Mouse (Mus musculus) forebrain, embryonic 15.5 days (tissue): Measurements from ENCODE around the gene Fam20c. TPM values are rescaled to one million over a fixed set of nuclear protein-coding genes. Genes with fewer than 3 reads are reported as not detected.

Experiments
- ATAC-seq: fragments of 200-750 bp; cut with Nextera tagmentation; replicated peaks from 2 replicates; pipeline ENCODE4 v1.8.0; 2017; ENCODE audit warnings: mild to moderate bottlenecking, moderate TSS enrichment, moderate library complexity
- H3K27ac ChIP-seq: fragments of 300-500 bp; sonication (generic); replicated peaks from 2 replicates; pipeline ENCODE4 v1.5.1; 2015; ENCODE audit warnings: mild to moderate bottlenecking, inconsistent platforms
- H3K27me3 ChIP-seq: fragments of 300-500 bp; sonication (generic); 2 replicates; pipeline ENCODE4 v1.6.1; 2015; ENCODE audit warnings: inconsistent platforms
- H3K36me3 ChIP-seq: fragments of 300-500 bp; sonication (generic); 2 replicates; pipeline ENCODE4 v1.6.1; 2015; ENCODE audit warnings: mild to moderate bottlenecking, inconsistent platforms
- H3K4me1 ChIP-seq: fragments of 300-500 bp; sonication (generic); 2 replicates; pipeline ENCODE4 v1.6.1; 2015; ENCODE audit warnings: inconsistent platforms
- H3K4me2 ChIP-seq: fragments of 300-500 bp; sonication (generic); replicated peaks from 2 replicates; pipeline ENCODE4 v1.6.1; 2015; ENCODE audit warnings: mild to moderate bottlenecking, inconsistent platforms
- H3K4me3 ChIP-seq: fragments of 300-500 bp; sonication (generic); 2 replicates; pipeline ENCODE4 v1.5.1; 2015; ENCODE audit warnings: mild to moderate bottlenecking, inconsistent platforms
- H3K9ac ChIP-seq: fragments of 300-500 bp; sonication (generic); replicated peaks from 2 replicates; pipeline ENCODE4 v1.6.1; 2015; ENCODE audit warnings: mild to moderate bottlenecking, inconsistent platforms
- H3K9me3 ChIP-seq: fragments of 300-500 bp; sonication (generic); 2 replicates; pipeline ENCODE4 v1.6.1; 2016; ENCODE audit warnings: inconsistent platforms
- WGBS: fragments of 180-500 bp; shearing (Covaris S2); methylation state at CpG from one replicate; pipeline ENCODE4 v1.1.7; 2015; ENCODE audit warnings: mixed read lengths; 5-methylcytosine and 5-hydroxymethylcytosine counted together
- polyA plus RNA-seq: library from polyadenylated mRNA; unstranded; fragments of >200 nt; fragmentation: Nextera tagmentation; extraction: Ambion mirVana; gene quantifications from 2 replicates; pipeline ENCODE4 v1.2.1, GENCODE M21; 2015

Gene Fam20c
- polyA plus RNA-seq, 1 experiment from 2014 or later, result 43.7 TPM

DNA sequence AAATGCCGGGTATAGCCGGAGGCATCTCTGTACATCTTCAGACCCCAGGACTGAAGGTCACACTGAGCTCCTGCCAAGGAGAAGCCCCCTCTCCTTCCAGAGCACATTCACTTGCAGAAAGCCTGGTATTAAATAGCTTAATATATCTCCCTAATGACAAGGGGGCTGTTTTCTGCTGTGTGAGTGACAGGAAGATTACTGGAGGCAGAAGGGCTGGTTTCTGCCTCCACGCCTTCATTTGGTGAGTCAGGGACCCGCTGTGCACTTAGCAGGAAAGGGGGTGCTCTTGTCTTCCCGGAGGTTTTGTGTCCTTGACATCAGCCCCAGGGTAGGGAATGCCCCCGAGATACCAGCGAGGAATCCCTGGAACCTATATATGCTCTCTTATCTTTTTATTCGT lies 28.9 kb downstream of the Fam20c start:
- Histone ChIP-seq H3K4me3 (no peak overlapping the region), H3K4me1 (peaks cover 27% of the 10 kb centered on the region), H3K36me3 (peaks cover 8% of the 10 kb centered on the region; the same call in 1 of the 2 replicates), H3K4me2 (no peak overlapping the region), H3K27me3 (no peaks in the 10 kb centered on the region), H3K9ac (no peak overlapping the region), H3K27ac (peak overlapping the region; percentile 53), H3K9me3 (no peaks in the 10 kb centered on the region)
- ATAC-seq, result 0 out of 2 replicates have a peak, but pooled peaks have one; percentile 11
- 74% methylated on average over 8 of the region's 8 CpGs for WGBS

DNA sequence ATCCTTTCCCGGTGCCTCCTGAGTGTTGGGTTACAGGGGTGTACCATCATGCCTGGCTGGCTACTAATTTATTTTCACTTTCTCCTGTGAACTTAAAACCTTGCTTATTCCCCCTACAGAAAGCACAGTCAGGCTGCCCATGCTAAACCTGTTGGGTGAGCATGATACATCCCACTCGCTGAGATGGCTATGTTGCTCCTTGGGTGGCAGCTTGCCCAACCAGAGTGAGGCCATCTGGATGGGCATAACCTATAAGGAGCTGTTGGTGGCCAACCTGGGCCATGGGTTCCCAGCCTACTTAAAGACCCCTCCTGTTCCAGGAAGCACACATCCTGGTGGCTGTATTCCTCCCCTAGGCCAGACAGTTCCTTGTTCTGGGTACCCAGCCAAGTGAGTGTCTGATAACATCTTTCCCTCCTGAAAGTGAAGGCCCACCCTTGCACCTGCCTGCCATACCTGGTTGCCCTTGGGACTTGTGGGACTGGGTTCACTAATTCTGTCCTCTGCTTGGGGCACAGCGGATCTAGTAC lies 31.7 kb downstream of the Fam20c start:
- H3K9me3 ChIP-seq, result no peaks in the 10 kb centered on the region
- H3K27ac ChIP-seq, result no peak overlapping the region
- H3K9ac ChIP-seq, result no peak overlapping the region
- ATAC-seq, result no peak
- H3K36me3 ChIP-seq, result peaks cover 8% of the 10 kb centered on the region; the same call in 1 of the 2 replicates
- 95% methylated on average over 3 of the region's 3 CpGs for WGBS
- no peak overlapping the region for H3K4me3 ChIP-seq
- no peak overlapping the region for H3K4me2 ChIP-seq
- H3K4me1 ChIP-seq, result peaks cover 19% of the 10 kb centered on the region; the same call in 1 of the 2 replicates
- no peaks in the 10 kb centered on the region for H3K27me3 ChIP-seq

DNA sequence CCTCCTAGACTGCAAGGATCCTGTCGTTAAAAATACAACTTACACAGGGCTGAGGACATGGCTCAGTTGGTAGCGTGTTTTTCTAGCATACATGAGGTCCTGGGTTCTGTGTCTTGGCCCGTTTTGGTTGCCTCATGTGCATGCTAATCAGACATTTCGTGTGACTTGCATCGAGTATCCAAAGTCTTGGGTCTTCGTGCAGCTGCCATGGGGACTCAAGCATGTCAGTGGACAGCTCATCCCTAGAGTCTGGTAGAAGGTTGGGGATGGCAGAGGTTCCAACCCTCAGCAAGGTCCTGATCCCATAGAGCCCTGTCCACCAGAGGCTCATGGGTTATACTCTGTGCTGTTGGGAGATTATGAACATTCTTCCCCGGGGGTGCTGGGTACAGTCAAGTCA lies 33.3 kb downstream of the Fam20c start:
- peaks cover 14% of the 10 kb centered on the region; the same call in 1 of the 2 replicates for H3K4me1 ChIP-seq
- H3K27ac ChIP-seq, result no peak overlapping the region
- 96% methylated on average over 7 of the region's 7 CpGs for WGBS
- no peak for ATAC-seq
- no peaks in the 10 kb centered on the region for H3K9me3 ChIP-seq
- H3K9ac ChIP-seq, result no peak overlapping the region
- H3K4me2 ChIP-seq, result no peak overlapping the region
- H3K36me3 ChIP-seq, result peaks cover 15% of the 10 kb centered on the region; the same call in 1 of the 2 replicates
- no peaks in the 10 kb centered on the region for H3K27me3 ChIP-seq
- no peak overlapping the region for H3K4me3 ChIP-seq

DNA sequence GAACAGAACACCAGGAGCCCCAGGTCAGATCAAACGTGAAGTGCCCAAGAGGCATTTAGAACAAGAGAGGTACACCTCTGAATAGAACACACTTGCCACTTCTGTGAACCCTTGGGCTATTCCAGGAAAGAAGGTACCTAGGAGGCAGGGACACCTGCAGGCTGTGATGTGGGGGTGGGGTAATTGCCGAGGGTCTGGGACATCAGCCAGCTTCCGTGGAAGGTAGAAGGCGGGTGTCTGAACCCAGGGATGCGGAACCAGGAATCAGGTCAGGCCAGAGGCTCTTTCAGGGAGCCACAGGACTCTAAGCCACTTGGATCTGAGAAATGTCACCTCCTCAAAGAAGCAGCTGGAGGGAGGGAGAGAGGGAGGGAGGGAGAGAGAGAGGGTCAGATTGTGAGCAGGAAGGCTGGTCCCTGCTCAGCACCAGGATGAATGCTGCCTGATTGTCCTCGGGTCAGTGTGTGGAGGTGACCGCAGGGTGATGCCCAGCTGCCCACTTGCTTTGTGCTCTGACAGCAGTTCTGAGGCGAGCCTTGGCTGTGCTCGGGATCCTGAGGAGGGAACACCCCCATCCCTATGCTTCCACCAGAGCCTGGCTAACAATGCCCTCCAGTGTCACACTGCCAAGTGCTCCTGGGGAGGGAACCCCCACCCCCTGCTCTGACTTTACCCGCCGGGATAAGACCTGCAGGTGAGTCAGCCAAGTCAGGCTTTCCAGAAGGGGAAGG lies 34.3 kb downstream of the Fam20c start:
- 45% methylated on average over 11 of the region's 11 CpGs for whole genome bisulfite sequencing
- H3K4me2 ChIP-seq, result no peak overlapping the region
- ATAC-seq, result no peak

DNA sequence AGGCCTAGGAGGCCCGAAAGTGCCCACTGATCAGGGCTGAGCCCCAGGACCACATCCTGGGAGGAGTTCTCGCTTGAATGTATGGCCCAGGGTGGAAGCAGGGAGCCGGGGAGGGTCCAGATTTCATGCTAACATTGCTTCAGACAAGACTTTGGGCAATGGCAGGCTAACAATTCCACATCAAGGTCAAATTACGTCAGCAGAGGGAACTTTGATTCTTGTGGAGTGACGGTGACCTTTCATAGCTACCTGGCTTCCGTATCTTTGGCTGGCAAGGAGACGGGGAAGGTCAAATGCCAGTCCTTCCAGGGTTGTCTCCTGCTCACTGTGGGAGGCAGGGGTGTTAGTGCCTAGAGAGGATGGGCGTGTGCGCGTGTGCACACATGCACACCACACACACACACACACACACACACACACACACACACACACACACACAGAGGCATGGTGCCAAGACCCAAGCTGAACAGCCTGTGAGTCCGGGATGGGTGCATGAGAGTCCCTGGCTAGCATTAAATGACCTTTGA lies 36.7 kb downstream of the Fam20c start:
- peaks cover 10% of the 10 kb centered on the region; the same call in 1 of the 2 replicates for H3K4me1 ChIP-seq
- H3K27me3 ChIP-seq, result no peaks in the 10 kb centered on the region
- H3K9ac ChIP-seq, result no peak overlapping the region
- H3K4me2 ChIP-seq, result no peak overlapping the region
- H3K27ac ChIP-seq, result no peak overlapping the region
- WGBS, result 90% methylated on average over 11 of the region's 11 CpGs
- no peak overlapping the region for H3K4me3 ChIP-seq
- ATAC-seq, result no peak
- H3K36me3 ChIP-seq, result peaks cover 47% of the 10 kb centered on the region
- H3K9me3 ChIP-seq, result no peaks in the 10 kb centered on the region

More for the DNA sequence above, 34.3 kb downstream of the Fam20c start:
- H3K4me1 ChIP-seq, result peaks cover 10% of the 10 kb centered on the region; the same call in 1 of the 2 replicates
- no peaks in the 10 kb centered on the region for H3K27me3 ChIP-seq
- no peaks in the 10 kb centered on the region for H3K9me3 ChIP-seq
- H3K4me3 ChIP-seq, result no peak overlapping the region
- no peak overlapping the region for H3K27ac ChIP-seq
- no peak overlapping the region for H3K9ac ChIP-seq
- H3K36me3 ChIP-seq, result peaks cover 24% of the 10 kb centered on the region

DNA sequence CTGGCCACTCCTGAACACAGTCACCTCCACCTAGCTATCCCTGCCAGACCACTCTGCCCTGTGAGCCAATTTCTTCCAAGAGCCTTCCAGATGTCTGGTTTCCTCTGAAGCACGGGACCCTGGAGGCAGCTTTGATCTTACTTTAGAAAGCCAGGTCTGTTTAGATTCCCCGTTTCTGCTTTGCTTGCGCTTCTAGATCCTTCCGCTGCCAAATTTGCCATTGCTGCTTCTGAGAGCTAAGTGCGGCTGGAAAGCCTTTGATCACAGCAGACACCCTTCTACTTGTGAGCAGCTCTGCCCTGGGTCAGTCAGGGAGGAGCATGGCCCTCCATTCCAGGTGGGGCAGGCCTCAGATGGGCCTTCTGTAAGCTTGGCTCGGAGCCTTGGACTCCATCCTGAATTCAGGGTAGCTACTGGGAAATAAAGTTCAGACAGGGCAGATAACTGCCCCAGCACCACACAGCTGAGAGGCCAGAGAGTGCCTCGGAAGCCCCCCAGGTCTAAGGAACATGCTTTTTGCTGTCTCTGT lies 47.3 kb downstream of the Fam20c start:
- Histone ChIP-seq H3K4me1 (0 out of 2 replicates have a peak, but pooled peaks cover 10% of the 10 kb centered on the region), H3K4me3 (no peak overlapping the region), H3K27ac (no peak overlapping the region), H3K9me3 (no peaks in the 10 kb centered on the region), H3K9ac (no peak overlapping the region), H3K4me2 (no peak overlapping the region), H3K36me3 (peaks cover 36% of the 10 kb centered on the region), H3K27me3 (no peaks in the 10 kb centered on the region)
- ATAC-seq, result no peak
- 76% methylated on average over 7 of the region's 7 CpGs for WGBS

DNA sequence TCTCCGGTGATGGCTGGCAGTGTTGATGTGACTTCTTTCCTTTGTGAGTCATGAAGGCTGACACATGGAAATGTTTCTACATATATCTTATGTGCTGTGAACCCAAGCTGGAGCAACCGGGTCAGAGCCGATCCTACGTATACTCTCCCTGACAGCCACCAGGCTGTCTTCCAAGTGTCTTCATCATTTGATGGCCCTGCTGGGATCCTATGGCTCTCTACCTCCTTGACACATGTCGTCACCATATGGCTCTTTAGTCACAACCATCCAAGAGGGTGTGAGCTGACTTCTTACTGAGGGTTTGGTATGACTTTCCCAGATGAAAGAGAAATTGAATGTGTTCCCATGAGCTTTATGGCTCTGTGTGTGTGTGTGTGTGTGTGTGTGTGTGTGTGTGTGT lies 50.0 kb downstream of the Fam20c start:
- ATAC-seq, result no peak; the same call in 1 of the 2 replicates

DNA sequence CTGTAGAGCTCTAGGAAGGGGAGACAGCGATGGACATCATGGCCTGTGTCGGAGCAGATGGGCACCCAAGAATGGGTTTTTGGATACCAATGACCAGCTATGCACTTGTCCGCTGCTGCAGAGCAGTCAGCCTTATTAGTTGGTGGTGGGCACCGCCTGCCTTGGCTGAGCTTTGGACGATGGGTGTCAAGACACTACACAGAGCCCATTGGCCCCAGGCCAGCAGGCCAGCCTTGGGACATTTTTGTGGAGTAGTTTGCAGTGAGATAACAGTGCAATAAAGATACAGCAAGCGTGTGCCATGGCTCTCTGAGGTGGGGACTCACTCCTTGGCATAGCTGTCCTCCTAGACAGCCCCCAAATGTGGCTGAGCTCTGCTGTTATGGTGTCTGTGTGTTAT lies 55.5 kb downstream of the Fam20c start:
- no peaks in the 10 kb centered on the region for H3K27me3 ChIP-seq
- WGBS, result 96% methylated on average over 6 of the region's 6 CpGs
- no peak for ATAC-seq
- H3K4me3 ChIP-seq, result no peak overlapping the region
- no peaks in the 10 kb centered on the region for H3K4me1 ChIP-seq
- H3K36me3 ChIP-seq, result peaks cover 42% of the 10 kb centered on the region
- H3K9me3 ChIP-seq, result no peaks in the 10 kb centered on the region
- H3K4me2 ChIP-seq, result no peak overlapping the region
- no peak overlapping the region for H3K9ac ChIP-seq
- H3K27ac ChIP-seq, result no peak overlapping the region

More for the DNA sequence above, 50.0 kb downstream of the Fam20c start:
- H3K36me3 ChIP-seq, result peaks cover 34% of the 10 kb centered on the region
- H3K4me2 ChIP-seq, result no peak overlapping the region
- no peaks in the 10 kb centered on the region for H3K27me3 ChIP-seq
- 0 out of 2 replicates have a peak, but pooled peaks cover 10% of the 10 kb centered on the region for H3K4me1 ChIP-seq
- no peak overlapping the region for H3K4me3 ChIP-seq
- H3K9ac ChIP-seq, result no peak overlapping the region
- 0 out of 2 replicates have a peak overlapping the region, but pooled peaks have one; percentile 31 for H3K27ac ChIP-seq
- H3K9me3 ChIP-seq, result no peaks in the 10 kb centered on the region
- WGBS, result 65% methylated on average over 5 of the region's 5 CpGs

DNA sequence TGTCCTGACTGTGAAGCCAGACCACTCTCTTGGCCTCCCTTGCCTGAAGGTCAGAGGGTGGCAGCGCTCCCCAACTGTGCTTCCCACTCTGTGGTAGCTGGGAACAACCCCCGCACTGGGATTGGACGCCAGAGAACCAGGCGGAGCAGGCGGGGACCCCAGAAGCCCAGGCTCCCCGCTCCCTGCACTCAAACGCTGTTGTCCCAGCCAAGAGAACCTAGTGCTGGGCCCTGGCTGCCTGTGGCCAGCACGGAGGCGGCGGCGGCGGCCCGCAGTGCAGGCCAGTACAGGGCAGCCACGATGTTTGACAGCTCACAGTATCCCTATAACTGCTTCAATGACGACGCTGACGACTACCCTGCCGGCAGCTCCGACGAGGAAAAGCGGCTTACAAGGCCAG lies 65.5 kb downstream of the Fam20c start, which contains the start of gene Gm5294:
Gene Gm5294 (plus strand): TSS at position 301 of the 400 bp plus-strand sequence.
- H3K4me3 ChIP-seq, result peak within 1 kb of the TSS; percentile 25
- no peak within 1 kb of the TSS for H3K27ac ChIP-seq
- peaks cover 8% of the 10 kb centered on the region for H3K4me1 ChIP-seq
- no peaks in the 10 kb centered on the region for H3K36me3 ChIP-seq
- peak within 1 kb of the TSS; percentile 37 for H3K4me2 ChIP-seq
- 9% methylated on average over 21 of the region's 21 CpGs for WGBS
- H3K9ac ChIP-seq, result 0 out of 2 replicates have a peak within 1 kb of the TSS, but pooled peaks have one; percentile 2
- no peaks in the 10 kb centered on the region for H3K9me3 ChIP-seq
- no peak for ATAC-seq
- peaks cover 46% of the 10 kb centered on the region for H3K27me3 ChIP-seq

DNA sequence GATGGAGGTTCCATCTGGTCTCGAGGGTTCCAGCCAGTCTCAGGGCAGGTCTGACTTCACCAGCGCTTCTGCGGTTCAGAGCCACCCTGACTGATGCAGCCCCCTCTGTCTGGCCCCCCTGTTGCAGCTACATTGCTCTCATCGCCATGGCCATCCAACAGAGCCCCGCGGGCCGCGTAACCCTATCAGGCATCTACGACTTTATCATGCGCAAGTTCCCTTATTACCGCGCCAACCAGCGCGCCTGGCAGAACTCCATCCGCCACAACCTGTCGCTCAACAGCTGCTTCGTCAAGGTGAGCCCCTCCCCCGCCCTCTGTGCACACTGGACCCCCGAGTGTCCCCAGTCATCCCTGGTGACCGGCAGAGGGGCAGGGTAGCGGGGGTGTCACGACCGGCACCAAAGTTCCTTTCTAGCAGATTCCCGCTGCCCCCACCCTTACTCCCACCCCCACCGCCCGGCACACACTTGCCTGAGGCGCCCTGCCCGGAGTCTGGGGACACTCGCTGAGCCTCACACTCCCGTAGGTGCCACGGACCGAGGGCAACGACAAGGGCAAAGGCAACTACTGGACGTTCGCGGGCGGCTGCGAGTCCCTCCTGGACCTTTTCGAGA lies 66.5 kb downstream of the Fam20c start:
- H3K36me3 ChIP-seq, result no peaks in the 10 kb centered on the region
- peak overlapping the region; percentile 25 for H3K4me3 ChIP-seq
- ATAC-seq, result no peak
- H3K4me1 ChIP-seq, result peaks cover 8% of the 10 kb centered on the region
- H3K27ac ChIP-seq, result no peak overlapping the region
- WGBS, result 3% methylated on average over 39 of the region's 39 CpGs
- H3K4me2 ChIP-seq, result peak overlapping the region; percentile 37
- H3K9ac ChIP-seq, result 0 out of 2 replicates have a peak overlapping the region, but pooled peaks have one; percentile 2
- no peaks in the 10 kb centered on the region for H3K9me3 ChIP-seq
- peaks cover 46% of the 10 kb centered on the region for H3K27me3 ChIP-seq

DNA sequence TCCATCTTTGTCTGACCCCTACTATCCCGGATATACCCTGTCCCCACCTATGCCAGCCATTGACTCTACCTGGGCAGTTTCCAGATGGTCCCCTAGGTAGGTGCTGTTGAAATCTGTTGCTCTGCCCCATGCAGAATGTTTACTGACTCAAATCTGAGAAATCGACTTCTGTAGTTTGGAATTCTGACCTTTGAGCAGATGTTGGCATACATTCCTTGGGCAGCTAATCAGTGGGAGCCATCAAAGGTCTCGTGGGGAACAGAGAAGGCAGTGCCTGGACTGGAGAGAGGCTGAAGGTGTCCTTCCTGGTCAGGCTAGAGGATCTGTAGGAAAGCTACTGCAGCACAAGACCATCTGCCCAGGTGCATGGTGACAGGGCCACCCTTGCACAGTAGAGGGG lies 70.8 kb downstream of the Fam20c start:
- Histone ChIP-seq H3K9me3 (no peaks in the 10 kb centered on the region), H3K27ac (no peak overlapping the region), H3K36me3 (no peaks in the 10 kb centered on the region), H3K9ac (no peak overlapping the region), H3K4me1 (peaks cover 8% of the 10 kb centered on the region), H3K27me3 (peaks cover 29% of the 10 kb centered on the region), H3K4me3 (no peak overlapping the region), H3K4me2 (no peak overlapping the region)
- WGBS, result 67% methylated on average over 3 of the region's 3 CpGs
- ATAC-seq, result no peak

DNA sequence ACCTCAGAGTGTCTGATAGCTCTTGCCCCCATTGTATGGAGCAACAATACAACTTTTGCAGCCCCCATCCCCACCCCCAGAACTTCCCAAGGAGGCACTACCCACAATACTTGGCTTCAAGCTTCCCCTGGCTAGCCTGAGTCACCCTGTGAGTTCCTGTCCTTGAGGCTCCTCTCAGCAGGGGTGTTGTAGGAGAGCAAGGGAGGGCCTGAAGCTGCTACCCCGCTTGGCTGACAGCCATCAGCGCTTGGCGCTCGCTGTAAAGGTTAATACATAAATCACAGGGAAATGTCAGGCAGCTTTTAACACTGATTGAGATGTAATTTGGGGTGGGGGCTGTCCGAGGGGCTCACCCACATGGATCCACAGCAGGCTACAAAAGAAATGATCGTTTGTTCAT lies 79.1 kb downstream of the Fam20c start:
- H3K9me3 ChIP-seq, result no peaks in the 10 kb centered on the region
- no peak for ATAC-seq
- H3K4me1 ChIP-seq, result peaks cover 7% of the 10 kb centered on the region
- H3K4me2 ChIP-seq, result no peak overlapping the region
- H3K9ac ChIP-seq, result no peak overlapping the region
- H3K27me3 ChIP-seq, result no peaks in the 10 kb centered on the region
- H3K4me3 ChIP-seq, result no peak overlapping the region
- H3K36me3 ChIP-seq, result no peaks in the 10 kb centered on the region
- no peak overlapping the region for H3K27ac ChIP-seq
- WGBS, result 41% methylated on average over 6 of the region's 6 CpGs
